Mouse (Mus musculus): ENCODE results near the gene Tsen54. TPM values are rescaled to one million over a fixed set of nuclear protein-coding genes. Genes with fewer than 3 reads are reported as not detected.

Gene Tsen54
- total and polyA plus RNA-seq, 2 experiments from 2014 or later = 16.8 to 23.5 TPM

DNA sequence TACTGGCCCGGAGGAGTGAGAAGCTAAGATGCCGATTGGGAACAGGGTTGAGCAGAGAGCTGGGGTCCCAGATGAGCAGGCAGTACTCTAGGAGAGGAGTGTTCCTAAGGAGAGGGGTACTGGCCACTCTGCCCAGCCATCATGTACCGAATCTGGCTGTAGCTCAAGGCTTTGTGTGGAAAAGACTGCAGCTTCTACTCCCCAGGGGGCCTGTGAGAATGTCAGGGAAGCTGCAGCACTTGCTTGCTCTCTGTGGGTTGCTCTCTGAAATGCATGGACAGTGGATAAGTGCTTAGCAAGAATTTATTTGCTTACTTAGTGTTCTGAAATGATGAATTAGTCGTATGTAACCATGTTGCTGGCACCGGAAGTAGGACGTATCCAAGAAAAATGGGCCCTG is 28.1 kb upstream of the Tsen54 start:
- no peak overlapping the region for H3K9ac ChIP-seq
- no peak overlapping the region for H3K4me3 ChIP-seq (ENCODE audit: low read depth, low read length)
- H3K36me3 ChIP-seq (ENCODE audit: insufficient read depth) = peaks cover 27% of the 10 kb centered on the region
- DNase-seq (no peak), ATAC-seq (no peak)
- H3K4me1 ChIP-seq (ENCODE audit: insufficient read depth) = no peaks in the 10 kb centered on the region
- no peaks in the 10 kb centered on the region for H3K9me3 ChIP-seq (ENCODE audit: low read length)
- no peak overlapping the region for H3K27ac ChIP-seq (ENCODE audit: low read depth, low read length)
- WGBS = 66% methylated on average over 6 of the region's 6 CpGs
- no peak for TF ChIP-seq CTCF (IDR thresholded peaks at IDR 0.05; ENCODE audit: low read depth)
- no peak overlapping the region for H3K4me2 ChIP-seq (ENCODE audit: low read depth)
- H3K27me3 ChIP-seq (ENCODE audit: insufficient read depth, low read length) = no peaks in the 10 kb centered on the region

DNA sequence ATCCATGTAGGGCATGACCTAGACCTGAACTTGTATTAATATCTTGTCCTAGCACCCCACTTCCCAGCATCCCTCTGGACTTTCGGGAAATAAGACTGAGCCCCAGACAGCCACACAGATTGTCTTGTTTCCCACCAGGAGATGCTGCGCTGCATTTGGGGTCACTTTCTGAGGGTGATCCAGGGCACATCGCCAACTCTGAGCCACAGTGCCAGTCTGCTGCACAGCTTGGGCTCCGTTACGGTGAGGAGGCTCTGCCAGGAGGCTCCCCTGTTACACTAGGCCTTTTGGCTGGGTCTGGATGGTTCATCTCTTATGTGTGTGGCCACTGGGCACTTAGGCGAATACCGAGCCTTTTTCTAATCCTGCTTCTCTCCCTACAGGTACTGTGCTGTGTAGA is 24.7 kb upstream of the Tsen54 start:
- no peak for ATAC-seq
- 82% methylated on average over 7 of the region's 7 CpGs for WGBS

DNA sequence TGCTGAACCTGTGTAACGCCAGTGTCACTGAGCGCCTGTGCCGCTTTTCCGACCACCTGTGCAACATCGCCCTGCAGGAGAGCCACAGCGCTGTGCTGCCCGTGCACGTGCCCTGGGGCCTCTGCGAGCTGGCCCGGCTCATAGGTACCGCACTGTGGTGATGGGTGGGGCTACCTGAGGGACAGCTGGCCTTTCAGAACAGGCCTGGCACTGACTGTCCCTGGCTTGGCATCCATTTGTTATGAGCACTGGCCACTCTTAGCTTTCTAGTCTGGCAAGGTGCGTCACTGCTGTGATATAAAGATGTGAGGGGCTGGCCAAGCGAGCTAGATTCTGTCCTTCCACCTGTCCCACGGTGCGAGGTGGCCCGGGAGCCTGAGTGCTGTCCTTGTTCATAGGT is 22.6 kb upstream of the Tsen54 start:
- Histone ChIP-seq H3K27me3 (ENCODE audit: insufficient read depth, low read length) (no peaks in the 10 kb centered on the region), H3K36me3 (ENCODE audit: insufficient read depth) (peaks cover 81% of the 10 kb centered on the region), H3K9me3 (ENCODE audit: low read length) (no peaks in the 10 kb centered on the region), H3K4me3 (ENCODE audit: low read depth, low read length) (no peak overlapping the region), H3K27ac (ENCODE audit: low read depth, low read length) (no peak overlapping the region), H3K9ac (no peak overlapping the region), H3K4me2 (ENCODE audit: low read depth) (no peak overlapping the region), H3K4me1 (ENCODE audit: insufficient read depth) (no peaks in the 10 kb centered on the region)
- WGBS = 95% methylated on average over 16 of the region's 16 CpGs
- DNase-seq (no peak), ATAC-seq (no peak)
- TF ChIP-seq CTCF (IDR thresholded peaks at IDR 0.05; ENCODE audit: low read depth) = no peak

More for the DNA sequence above, 24.7 kb upstream of the Tsen54 start:
- H3K27me3 ChIP-seq (ENCODE audit: insufficient read depth, low read length) = no peaks in the 10 kb centered on the region
- H3K4me3 ChIP-seq (ENCODE audit: low read depth, low read length) = no peak overlapping the region
- TF ChIP-seq CTCF (IDR thresholded peaks at IDR 0.05; ENCODE audit: low read depth) = no peak
- H3K36me3 ChIP-seq (ENCODE audit: insufficient read depth) = peaks cover 60% of the 10 kb centered on the region
- no peak for DNase-seq
- H3K4me1 ChIP-seq (ENCODE audit: insufficient read depth) = no peaks in the 10 kb centered on the region
- no peak overlapping the region for H3K4me2 ChIP-seq (ENCODE audit: low read depth)
- H3K9me3 ChIP-seq (ENCODE audit: low read length) = no peaks in the 10 kb centered on the region
- H3K27ac ChIP-seq (ENCODE audit: low read depth, low read length) = no peak overlapping the region
- no peak overlapping the region for H3K9ac ChIP-seq

DNA sequence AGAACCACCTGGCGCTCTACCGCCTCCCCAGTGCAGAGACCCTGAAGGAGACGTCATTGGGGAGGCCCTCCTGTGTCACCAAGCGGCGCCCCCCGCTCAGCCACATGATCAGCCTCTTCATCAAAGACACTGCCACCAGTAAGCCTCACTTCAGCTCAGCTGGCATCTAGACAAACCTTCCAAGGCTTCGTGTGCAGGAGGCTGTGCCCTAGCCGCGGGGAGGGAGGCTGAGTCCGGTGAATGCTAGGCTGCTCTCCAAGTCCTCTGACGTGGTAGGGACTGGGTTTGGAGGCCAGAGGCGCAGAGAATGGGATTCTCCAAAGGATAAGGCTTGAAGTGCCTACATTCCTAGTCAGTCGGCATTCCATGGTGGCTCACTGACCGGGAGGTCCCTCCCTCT is 22.2 kb upstream of the Tsen54 start:
- H3K27me3 ChIP-seq (ENCODE audit: insufficient read depth, low read length) = no peaks in the 10 kb centered on the region
- ATAC-seq (no peak), DNase-seq (no peak)
- H3K9me3 ChIP-seq (ENCODE audit: low read length) = no peaks in the 10 kb centered on the region
- peaks cover 85% of the 10 kb centered on the region for H3K36me3 ChIP-seq (ENCODE audit: insufficient read depth)
- H3K4me3 ChIP-seq (ENCODE audit: low read depth, low read length) = no peak overlapping the region
- 80% methylated on average over 14 of the region's 14 CpGs for WGBS
- H3K9ac ChIP-seq = no peak overlapping the region
- TF ChIP-seq CTCF (IDR thresholded peaks at IDR 0.05; ENCODE audit: low read depth) = no peak
- H3K27ac ChIP-seq (ENCODE audit: low read depth, low read length) = no peak overlapping the region
- H3K4me2 ChIP-seq (ENCODE audit: low read depth) = no peak overlapping the region
- H3K4me1 ChIP-seq (ENCODE audit: insufficient read depth) = no peaks in the 10 kb centered on the region

DNA sequence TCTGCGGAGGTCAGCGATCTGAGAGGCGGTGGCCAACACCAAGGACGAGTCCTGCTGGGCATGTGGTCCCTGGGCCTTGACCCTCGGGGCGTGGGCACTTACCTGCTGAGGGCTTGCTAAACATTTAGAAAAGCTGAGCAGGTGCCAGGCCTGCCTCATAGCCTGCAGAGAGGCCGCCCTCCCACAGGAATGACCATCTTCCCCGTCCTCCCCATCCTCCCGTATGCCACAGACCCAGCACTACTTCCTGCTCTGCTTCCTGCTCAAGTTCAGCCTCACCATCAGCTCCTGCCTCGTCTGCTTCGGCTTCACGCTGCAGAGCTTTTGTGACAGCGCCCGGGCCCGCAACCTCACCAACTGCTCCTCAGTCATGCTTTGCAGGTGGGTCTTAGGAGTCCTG is 17.6 kb upstream of the Tsen54 start:
- Histone ChIP-seq H3K27me3 (ENCODE audit: insufficient read depth, low read length) (no peaks in the 10 kb centered on the region), H3K4me3 (ENCODE audit: low read depth, low read length) (no peak overlapping the region), H3K36me3 (ENCODE audit: insufficient read depth) (peaks cover 84% of the 10 kb centered on the region), H3K9me3 (ENCODE audit: low read length) (no peaks in the 10 kb centered on the region), H3K27ac (ENCODE audit: low read depth, low read length) (no peak overlapping the region), H3K9ac (no peak overlapping the region), H3K4me1 (ENCODE audit: insufficient read depth) (no peaks in the 10 kb centered on the region), H3K4me2 (ENCODE audit: low read depth) (no peak overlapping the region)
- no peak for ATAC-seq
- 83% methylated on average over 15 of the region's 15 CpGs for WGBS
- no peak for TF ChIP-seq CTCF (IDR thresholded peaks at IDR 0.05; ENCODE audit: low read depth)
- DNase-seq = no peak

DNA sequence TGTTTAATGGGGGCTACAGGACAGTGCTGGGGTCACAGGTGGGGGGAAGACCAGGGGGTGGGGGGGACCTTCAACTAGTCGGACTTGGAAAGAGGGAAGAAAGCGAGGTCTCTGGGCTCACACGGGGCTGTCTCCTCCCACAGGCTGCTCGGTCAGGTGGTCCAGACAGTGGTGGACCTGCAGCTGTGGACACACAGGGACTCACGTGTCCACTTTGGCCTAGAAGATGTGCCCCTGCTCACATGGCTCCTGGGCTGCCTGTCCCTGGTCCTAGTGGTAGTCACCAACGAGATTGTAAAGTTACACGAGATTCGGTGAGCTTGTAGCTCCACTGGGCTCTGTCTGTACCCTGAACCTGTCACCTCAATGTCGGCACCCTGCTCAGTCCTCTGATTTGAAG is 16.9 kb upstream of the Tsen54 start:
- Histone ChIP-seq H3K9ac (no peak overlapping the region), H3K27me3 (ENCODE audit: insufficient read depth, low read length) (no peaks in the 10 kb centered on the region), H3K36me3 (ENCODE audit: insufficient read depth) (peaks cover 76% of the 10 kb centered on the region), H3K4me3 (ENCODE audit: low read depth, low read length) (no peak overlapping the region), H3K4me2 (ENCODE audit: low read depth) (no peak overlapping the region), H3K9me3 (ENCODE audit: low read length) (no peaks in the 10 kb centered on the region), H3K27ac (ENCODE audit: low read depth, low read length) (no peak overlapping the region), H3K4me1 (ENCODE audit: insufficient read depth) (no peaks in the 10 kb centered on the region)
- ATAC-seq (no peak), DNase-seq (no peak)
- TF ChIP-seq CTCF (IDR thresholded peaks at IDR 0.05; ENCODE audit: low read depth) = no peak
- WGBS = 82% methylated on average over 9 of the region's 9 CpGs

DNA sequence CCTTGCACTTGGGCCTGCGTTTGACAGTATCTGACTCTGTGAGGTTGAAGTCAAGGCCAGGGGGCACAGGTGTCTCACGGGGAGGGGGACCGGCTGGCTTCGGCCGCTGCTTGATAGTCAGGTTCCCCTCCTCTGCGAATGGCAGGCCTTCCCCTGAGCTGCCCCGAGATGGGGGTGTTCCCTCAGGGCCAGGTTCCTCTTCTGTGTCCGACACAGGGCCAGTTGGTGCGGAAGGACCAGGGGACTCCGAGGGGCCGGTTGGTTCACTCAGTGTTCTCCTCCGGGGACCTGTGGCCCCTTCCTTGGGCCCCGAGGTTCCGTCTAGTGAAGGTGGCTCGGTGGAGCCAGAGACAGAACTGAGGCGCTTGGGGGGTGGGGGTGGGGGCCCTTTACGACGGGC is 13.5 kb upstream of the Tsen54 start:
- Histone ChIP-seq H3K9ac (no peak overlapping the region), H3K4me1 (ENCODE audit: insufficient read depth) (no peaks in the 10 kb centered on the region), H3K27me3 (ENCODE audit: insufficient read depth, low read length) (no peaks in the 10 kb centered on the region), H3K9me3 (ENCODE audit: low read length) (no peaks in the 10 kb centered on the region), H3K4me3 (ENCODE audit: low read depth, low read length) (no peak overlapping the region), H3K27ac (ENCODE audit: low read depth, low read length) (no peak overlapping the region), H3K36me3 (ENCODE audit: insufficient read depth) (peaks cover 54% of the 10 kb centered on the region), H3K4me2 (ENCODE audit: low read depth) (no peak overlapping the region)
- WGBS = 91% methylated on average over 18 of the region's 18 CpGs
- ATAC-seq (no peak), DNase-seq (no peak)
- no peak for TF ChIP-seq CTCF (IDR thresholded peaks at IDR 0.05; ENCODE audit: low read depth)

Measured in forebrain, postnatal 0 days (tissue).